Mouse (Mus musculus) hematopoietic stem cell, adult 5-6 weeks (primary cell): ENCODE results near the gene Lonp2. TPM values are rescaled to one million over a fixed set of nuclear protein-coding genes. Genes with fewer than 3 reads are reported as not detected.
A peak's percentile ranks its signal among the peaks of the same experiment; 100 is the strongest.

Experiments
- ATAC-seq, 2 experiments: fragments of 125-278 bp in 1 of 2; replicated peaks in 1 of 2; 2 replicates each; pipeline ENCODE4 v1.8.0; 2016 to 2017; ENCODE audit warnings: inconsistent platforms in 2 of 2, mild to moderate bottlenecking in 2 of 2, moderate number of reproducible peaks in 2 of 2, low read depth in 1 of 2, moderate TSS enrichment in 1 of 2; ENCODE audit not compliant: low FRiP score in 2 of 2, poor library complexity in 2 of 2, severe bottlenecking in 2 of 2, insufficient read depth in 1 of 2, low TSS enrichment in 1 of 2
- total RNA-seq: library from RNA; stranded (forward); fragments of 172-1452, 232-1000 nt; gene quantifications from 2 replicates; pipeline ENCODE4 v1.2.3, GENCODE M21; 2017

The Lonp2 gene
- total RNA-seq, 1 experiment from 2014 or later: 90.2 TPM

DNA sequence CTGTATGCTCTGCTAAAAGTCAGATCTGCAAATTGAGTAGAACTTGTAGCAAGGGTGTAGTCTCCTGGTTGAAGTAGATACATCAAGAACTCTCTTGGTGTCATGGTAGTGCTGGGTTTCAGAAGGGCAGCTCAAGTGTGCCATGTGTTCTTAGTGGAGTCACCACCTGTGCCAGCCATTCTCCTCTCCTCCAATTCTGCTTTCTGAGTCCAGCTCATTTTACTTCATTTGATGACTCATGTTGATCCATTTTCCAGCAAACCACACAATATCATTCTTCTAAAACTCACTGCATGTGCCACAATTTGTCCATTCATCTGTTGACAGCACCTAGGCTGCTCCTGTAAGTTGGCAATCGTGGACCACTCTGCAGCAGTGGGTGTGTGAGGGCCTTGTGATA, 68.3 kb downstream of the Lonp2 start:
- ATAC-seq: no peak

GRCm38 (mm10) chr8:86694011-86694410, 70.2 kb downstream of the Lonp2 start:
- no peak for ATAC-seq

- no peak for ATAC-seq
These were observed 71.9 kb downstream of the Lonp2 start for GRCm38 (mm10) chr8:86695703-86696102.

DNA sequence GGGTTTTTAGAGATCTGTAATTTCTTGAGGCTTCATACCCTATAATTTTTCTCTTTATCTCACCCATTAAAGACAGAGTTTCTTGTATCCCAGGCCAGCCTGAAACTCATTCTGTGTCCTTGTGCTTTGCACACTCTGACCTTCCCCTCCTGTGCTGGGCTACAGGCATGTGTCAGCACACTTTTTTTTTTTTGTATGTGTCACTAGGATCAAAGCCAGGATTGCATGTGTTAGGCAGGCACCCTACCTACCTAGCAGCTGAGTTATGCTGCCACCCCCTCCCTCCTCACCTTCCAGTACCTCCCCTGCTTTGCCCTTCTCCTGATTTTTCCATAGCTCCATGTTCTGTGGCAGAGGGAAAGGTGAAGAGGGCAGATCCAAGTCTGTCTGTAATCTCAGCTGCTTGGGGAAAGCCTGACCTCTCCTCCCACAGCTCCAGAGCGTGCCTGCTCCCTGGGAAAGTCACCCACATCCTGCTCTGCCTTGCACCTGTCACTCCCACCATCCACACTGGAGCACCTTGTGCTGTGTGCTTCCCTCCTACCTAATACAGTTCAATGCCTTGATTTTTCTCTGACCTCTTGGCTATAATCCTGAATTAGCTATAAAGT, 75.1 kb downstream of the Lonp2 start:
- 0 out of 4 replicates have a peak, but pooled peaks of 1 of the 2 experiments have one; percentile 21 for ATAC-seq

DNA sequence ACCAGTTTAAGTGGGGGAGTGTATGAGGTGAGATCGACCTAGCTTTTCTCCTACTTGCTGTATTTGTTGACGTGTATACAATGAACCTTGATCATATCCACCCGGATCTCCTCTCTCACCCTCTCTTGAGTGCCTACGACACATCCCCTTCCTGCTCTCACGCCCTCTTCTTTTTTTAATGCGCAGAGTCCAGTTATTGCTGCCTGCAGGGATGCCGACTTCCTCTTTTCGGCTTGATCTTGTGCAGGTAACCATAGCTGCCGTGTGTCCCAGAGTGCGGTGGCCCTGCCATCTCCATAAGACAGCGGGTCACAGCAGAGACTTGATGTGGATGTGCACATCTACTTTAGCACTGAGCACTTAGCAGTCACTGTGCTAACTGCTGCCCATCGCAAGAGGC, 75.6 kb downstream of the Lonp2 start:
- ATAC-seq: peak; percentile 82

GRCm38 (mm10) chr8:86702453-86702852, 78.6 kb downstream of the Lonp2 start:
- 0 out of 4 replicates have a peak, but pooled peaks of 1 of the 2 experiments have one; percentile 24 for ATAC-seq

DNA sequence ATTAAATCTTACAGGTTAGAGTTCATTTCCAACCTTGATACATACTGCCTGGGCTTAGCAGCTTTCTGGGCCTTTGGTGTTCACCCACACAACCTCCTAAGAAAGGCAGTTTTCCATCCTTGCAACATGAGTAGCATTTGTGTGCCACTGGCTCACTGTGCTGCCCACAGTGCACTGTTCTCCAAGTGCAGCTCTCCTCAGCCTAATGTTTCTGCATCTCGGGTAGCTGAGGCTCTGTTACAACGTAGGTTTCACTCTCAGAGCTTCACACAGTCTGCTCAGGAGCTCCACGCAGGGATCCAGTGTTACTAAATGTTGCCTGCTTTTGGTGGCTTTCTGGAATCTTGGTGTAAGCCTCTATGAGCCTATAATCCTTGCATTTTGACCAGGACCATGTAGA, 81.5 kb downstream of the Lonp2 start:
- no peak for ATAC-seq

DNA sequence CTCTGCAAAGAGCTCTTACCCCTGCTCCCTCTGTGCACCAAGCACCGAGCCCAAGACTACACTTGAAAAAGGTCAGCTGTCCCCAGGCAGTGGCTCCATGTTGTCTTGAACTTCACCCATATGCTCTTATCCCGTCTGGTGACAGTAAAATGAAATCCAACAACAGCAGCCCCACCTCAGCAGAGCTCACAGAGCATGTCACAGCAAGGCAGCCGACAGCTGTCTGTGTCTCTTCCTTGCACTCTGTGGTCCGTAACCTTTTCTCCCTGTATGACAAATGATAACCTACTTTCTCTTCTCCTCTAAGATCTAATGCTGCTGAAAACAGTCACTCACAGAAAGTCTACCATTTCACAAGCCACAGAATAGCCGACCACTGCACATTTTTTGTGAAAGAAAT, 82.9 kb downstream of the Lonp2 start:
- ATAC-seq: no peak

- ATAC-seq: peak; percentile 82 to 93
These were observed 84.0 kb downstream of the Lonp2 start for GRCm38 (mm10) chr8:86707873-86708272.

GRCm38 (mm10) chr8:86712594-86712993, 88.8 kb downstream of the Lonp2 start:
- no peak for ATAC-seq

DNA sequence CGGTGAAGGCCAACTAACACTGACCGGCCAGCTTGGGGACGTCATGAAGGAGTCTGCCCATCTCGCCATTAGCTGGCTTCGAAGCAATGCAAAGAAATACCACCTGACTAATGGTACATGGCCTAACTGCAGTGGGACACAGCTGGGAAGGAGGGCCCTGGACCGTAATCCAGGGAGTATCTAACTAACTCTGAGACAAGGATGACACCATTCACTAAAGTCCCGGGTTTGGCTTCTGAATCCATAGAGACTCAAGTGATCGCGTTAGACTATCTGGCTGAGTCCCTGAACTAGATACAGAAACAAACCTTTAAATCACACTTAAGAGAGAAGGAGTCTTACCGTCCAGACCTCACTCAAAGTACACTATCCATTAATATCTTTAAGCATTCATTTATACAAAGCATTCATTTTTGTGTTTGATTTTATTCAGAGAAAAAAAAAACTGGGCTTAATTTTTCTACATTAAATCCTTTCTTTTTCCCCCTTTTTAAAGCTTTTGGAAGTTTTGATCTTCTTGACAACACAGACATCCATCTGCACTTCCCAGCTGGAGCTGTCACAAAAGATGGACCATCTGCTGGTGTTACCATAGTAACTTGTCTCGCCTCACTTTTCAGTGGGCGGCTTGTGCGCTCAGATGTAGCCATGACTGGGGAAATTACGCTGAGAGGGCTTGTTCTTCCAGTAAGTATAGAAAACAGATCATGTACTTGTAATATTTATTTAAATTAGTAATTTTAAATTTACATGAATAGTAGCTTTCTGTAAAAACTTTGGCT, 89.8 kb downstream of the Lonp2 start:
- no peak for ATAC-seq

- ATAC-seq: no peak
These were observed 94.6 kb downstream of the Lonp2 start for GRCm38 (mm10) chr8:86718332-86718994.

DNA sequence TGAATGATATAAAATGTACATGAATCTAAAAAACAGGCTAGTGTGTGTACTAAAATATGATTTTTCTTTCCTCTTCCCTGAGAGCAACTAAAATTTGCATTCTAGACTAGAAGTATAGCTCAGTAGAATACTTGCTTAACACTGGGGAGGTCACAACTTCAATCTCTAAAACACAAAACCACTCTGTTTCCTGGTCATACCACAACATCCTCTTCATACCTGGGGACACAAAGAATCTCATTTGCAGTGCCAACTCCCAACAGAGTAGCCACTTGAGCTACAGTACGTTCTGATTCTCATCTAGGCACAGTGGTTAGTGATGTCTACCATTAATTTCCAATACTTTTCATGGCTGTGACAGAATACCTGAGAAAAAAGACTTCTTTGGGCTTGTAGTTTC, 95.5 kb downstream of the Lonp2 start:
- ATAC-seq: peak; percentile 60 to 76

- ATAC-seq: no peak
These were observed 97.1 kb downstream of the Lonp2 start for GRCm38 (mm10) chr8:86720756-86721459.

DNA sequence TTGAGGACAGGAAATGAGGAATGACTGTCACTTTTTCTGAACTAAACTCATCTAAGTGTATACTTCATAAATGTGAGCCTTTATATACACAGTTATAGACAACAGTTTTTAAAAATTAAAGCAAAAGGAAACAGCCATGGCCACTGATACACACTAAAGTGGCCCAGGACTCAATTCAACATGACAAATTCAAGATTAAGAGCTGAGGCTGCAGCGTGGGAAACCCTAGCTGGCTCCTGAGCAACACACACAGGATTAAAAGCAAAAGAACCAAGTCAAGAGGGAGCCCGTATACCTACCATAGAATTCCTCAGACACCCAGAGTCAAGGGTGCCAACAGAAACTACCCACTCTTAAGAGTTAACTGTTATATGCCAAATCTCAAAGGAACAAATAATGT, 97.6 kb downstream of the Lonp2 start:
- no peak for ATAC-seq

GRCm38 (mm10) chr8:86726959-86727358, 103.1 kb downstream of the Lonp2 start:
- ATAC-seq: no peak

DNA sequence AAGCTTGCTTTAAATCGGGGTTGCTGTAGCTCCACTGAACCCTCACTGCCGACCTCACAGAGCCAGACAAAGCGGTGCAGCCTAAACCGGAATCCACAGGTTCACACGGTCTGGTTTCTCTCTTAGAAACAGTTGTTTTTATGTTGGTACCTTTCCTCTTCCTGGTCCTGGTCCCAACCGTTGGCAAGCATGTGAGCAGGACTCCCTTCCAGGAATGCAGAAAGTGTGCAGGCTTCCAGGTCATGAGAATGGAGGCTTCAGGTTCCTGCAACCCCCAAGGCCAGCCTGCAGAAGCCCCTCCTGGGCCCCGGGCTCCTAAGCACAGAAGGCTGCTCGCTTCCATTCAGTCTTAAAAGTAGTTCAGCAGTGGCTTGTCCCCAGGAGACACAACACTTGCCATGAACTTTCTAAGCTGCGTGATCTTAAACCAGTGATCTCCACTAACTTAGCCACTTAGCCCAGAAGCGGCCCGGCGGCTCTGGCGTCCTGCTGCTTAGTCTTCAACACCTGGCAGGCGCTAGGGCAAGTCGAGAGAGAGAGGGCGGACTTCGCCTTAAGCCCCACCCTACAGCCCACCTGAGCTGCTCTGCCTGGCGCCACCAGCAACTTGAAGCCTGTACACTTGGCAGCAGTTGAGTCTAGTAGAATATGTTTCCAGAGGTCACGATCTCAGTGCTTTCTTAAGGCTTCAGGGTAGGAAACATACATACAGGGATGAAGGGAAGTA, 104.5 kb downstream of the Lonp2 start:
- no peak for ATAC-seq
